ENCODE assay signal across 8 mouse cellular contexts in genomic region chr7:116237157-116237981, GRCm38 (mm10).
DNase-seq lines count a peak whose midpoint lies in the region; TF ChIP-seq lines count a peak whose summit lies in the region.

No protein-coding gene starts in this region.

- 2% methylated on average over 69 of the region's 69 CpGs for WGBS in heart, adult 2 months
- 3% methylated on average over 69 of the region's 69 CpGs for WGBS in kidney, adult 2 months
- WGBS in lung, adult 2 months, result 2% methylated on average over 69 of the region's 69 CpGs

- peak overlapping the region; percentile 43 for H3K4me3 ChIP-seq in heart, adult 2 months
- H3K4me3 ChIP-seq in kidney, adult 2 months (ENCODE audit: insufficient read depth, low read depth, low read length), result 0 out of 2 replicates have a peak overlapping the region, but pooled peaks have one; percentile 1
- H3K4me3 ChIP-seq in lung, adult 2 months (replicated peaks; ENCODE audit: extremely low read depth, low read depth, low read length), result no peak overlapping the region

- TF ChIP-seq EP300 in heart, adult 2 months (IDR thresholded peaks at IDR 0.05; ENCODE audit: insufficient read depth, low read depth, low read length), result no peak

- no peak for TF ChIP-seq POLR2A in heart, adult 2 months (IDR thresholded peaks at IDR 0.05; ENCODE audit: insufficient read depth, low read depth, low read length)
- no peak for TF ChIP-seq POLR2A in kidney, adult 2 months (IDR thresholded peaks at IDR 0.05; ENCODE audit: low read depth, low read length)
- no peak for TF ChIP-seq POLR2A in lung, adult 2 months (IDR thresholded peaks at IDR 0.05; ENCODE audit: borderline replicate concordance, extremely low read depth, low read depth, low read length)

- no peaks in the 10 kb centered on the region for H3K79me2 ChIP-seq in heart, adult 2 months (replicated peaks; ENCODE audit: control insufficient read depth, insufficient read depth, low read length)

- TF ChIP-seq CTCF in heart, adult 2 months (IDR thresholded peaks at IDR 0.05), result 0 out of 2 replicates have a peak, but pooled peaks have one; percentile 7
- TF ChIP-seq CTCF in kidney, adult 2 months (conservative IDR thresholded peaks at IDR 0.05; ENCODE audit: insufficient read depth, insufficient read length, low read depth, low read length), result no peak
- TF ChIP-seq CTCF in lung, adult 2 months (IDR thresholded peaks at IDR 0.05; ENCODE audit: insufficient read depth, low read length), result no peak

- intact Hi-C loops in heart, adult 2 months (cut with DNase I), result no loop called here

- peaks cover 2% of the 10 kb centered on the region; the same call in 1 of the 2 replicates for H3K4me1 ChIP-seq in heart, adult 2 months (ENCODE audit: control insufficient read depth, insufficient read depth, low read length)
- peaks cover 25% of the 10 kb centered on the region; the same call in 1 of the 2 replicates for H3K4me1 ChIP-seq in kidney, adult 2 months (ENCODE audit: control insufficient read depth, insufficient read depth, low read length)
- H3K4me1 ChIP-seq in lung, adult 2 months (ENCODE audit: control insufficient read depth, insufficient read depth, low read length), result peaks cover 2% of the 10 kb centered on the region; the same call in 1 of the 2 replicates

- no peak overlapping the region for H3K9ac ChIP-seq in heart, adult 2 months (ENCODE audit: low read depth, low read length)

- no peaks in the 10 kb centered on the region for H3K36me3 ChIP-seq in heart, adult 2 months (ENCODE audit: control insufficient read depth, insufficient read depth, low read length)
- no peaks in the 10 kb centered on the region for H3K36me3 ChIP-seq in kidney, adult 2 months (ENCODE audit: control insufficient read depth, insufficient read depth, low read length)

- no peaks in the 10 kb centered on the region for H3K27me3 ChIP-seq in heart, adult 2 months (ENCODE audit: control insufficient read depth, insufficient read depth, low read length)
- H3K27me3 ChIP-seq in kidney, adult 2 months (replicated peaks; ENCODE audit: control insufficient read depth, insufficient read depth, low read length), result no peaks in the 10 kb centered on the region

- no peak overlapping the region; the same call in 1 of the 2 replicates for H3K27ac ChIP-seq in heart, adult 2 months
- peak overlapping the region; percentile 22 for H3K27ac ChIP-seq in kidney, adult 2 months (ENCODE audit: insufficient read depth, low read depth, low read length)

- DNase-seq in cerebellum, postnatal 14 days, result peak; percentile 39 to 42
- no peak for DNase-seq in cerebellum, adult 18-20 months
- DNase-seq in adrenal gland, postnatal 36 days, result peak; percentile 65 to 76
- DNase-seq in heart, adult 2 months, result peak; percentile 50 to 64
- DNase-seq in kidney, adult 2 months, result peak; percentile 90
- peak; percentile 20 for DNase-seq in lung, adult 2 months
- peak; percentile 81 for DNase-seq in retina, postnatal 1 day
- DNase-seq in frontal cortex, postnatal 14 days (ENCODE audit: low spot score in 2 of 2), result no peak

Comparison
In these comparisons a context has a peak if more than half of its experiments do, and no peak if none do; other contexts are left out.
1. DNase-seq: peak in cerebellum, postnatal 14 days (2 of 2), adrenal gland, postnatal 36 days (2 of 2), heart, adult 2 months (2 of 2), kidney, adult 2 months (single experiment), lung, adult 2 months (single experiment) and retina, postnatal 1 day (single experiment); none in cerebellum, adult 18-20 months (0 of 2) and frontal cortex, postnatal 14 days (0 of 2).